Mouse (Mus musculus): ENCODE results near the gene Lnpep.
A peak's percentile ranks its signal among the peaks of the same experiment; 100 is the strongest.
"Not testable (repeated sequence)": the region's sequence is repeated elsewhere in the genome, so short reads cannot be mapped to it uniquely, and the experiment has no call there.

Gene Lnpep

GRCm38 (mm10) chr17:17608416-17608988 is 16.3 kb downstream of the Lnpep start:
- no peak for DNase-seq (ENCODE audit: low spot score)

- DNase-seq (ENCODE audit: low spot score): no peak
Observed at GRCm38 (mm10) chr17:17604554-17604953, 20.3 kb downstream of the Lnpep start.

DNA sequence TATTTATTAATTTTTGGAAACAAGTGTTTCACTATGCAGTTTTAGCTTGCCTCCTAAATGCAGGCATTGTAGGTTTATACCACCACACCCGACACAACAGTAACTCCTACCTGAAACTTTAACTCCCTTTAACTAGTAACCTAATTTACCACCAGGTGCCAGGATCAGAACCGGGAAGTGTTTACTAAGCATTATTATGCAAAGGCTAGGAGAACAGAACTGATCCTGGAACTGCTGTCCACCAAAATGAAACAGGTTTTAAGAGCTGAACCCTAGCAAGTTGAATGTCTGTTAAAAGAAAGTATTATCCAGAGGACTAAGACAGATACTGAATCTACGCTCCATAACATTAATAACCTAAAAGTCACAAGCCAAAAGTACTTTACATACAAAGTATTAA is 21.2 kb downstream of the Lnpep start:
- DNase-seq (ENCODE audit: low spot score): peak; percentile 43

- DNase-seq (ENCODE audit: low spot score): peak; percentile 70
Observed at GRCm38 (mm10) chr17:17602786-17603185, 22.1 kb downstream of the Lnpep start.

DNA sequence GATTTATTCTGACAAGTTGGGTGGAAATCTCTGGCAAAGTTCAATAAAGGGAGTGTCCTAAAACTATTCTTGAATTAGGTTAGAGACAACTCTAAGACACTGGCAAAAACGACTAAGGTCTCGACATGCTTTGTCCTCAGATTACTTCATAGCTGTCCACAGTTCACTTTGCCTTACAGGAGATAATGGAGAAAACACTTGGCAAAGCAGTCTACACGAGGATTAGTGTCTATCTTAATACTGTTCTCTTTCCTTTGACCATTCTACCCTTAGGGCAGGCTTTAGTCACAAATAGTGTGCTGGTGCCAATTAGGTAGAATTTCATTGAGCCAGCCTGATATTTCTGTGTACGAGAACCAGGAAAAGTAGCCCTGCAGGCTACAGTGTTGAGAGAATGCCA is 22.5 kb downstream of the Lnpep start:
- DNase-seq (ENCODE audit: low spot score): peak; percentile 96

GRCm38 (mm10) chr17:17600804-17601252 is 24.0 kb downstream of the Lnpep start:
- DNase-seq (ENCODE audit: low spot score): peak; percentile 100

GRCm38 (mm10) chr17:17600001-17600400 is 24.8 kb downstream of the Lnpep start:
- peak; percentile 69 for DNase-seq (ENCODE audit: low spot score)

DNA sequence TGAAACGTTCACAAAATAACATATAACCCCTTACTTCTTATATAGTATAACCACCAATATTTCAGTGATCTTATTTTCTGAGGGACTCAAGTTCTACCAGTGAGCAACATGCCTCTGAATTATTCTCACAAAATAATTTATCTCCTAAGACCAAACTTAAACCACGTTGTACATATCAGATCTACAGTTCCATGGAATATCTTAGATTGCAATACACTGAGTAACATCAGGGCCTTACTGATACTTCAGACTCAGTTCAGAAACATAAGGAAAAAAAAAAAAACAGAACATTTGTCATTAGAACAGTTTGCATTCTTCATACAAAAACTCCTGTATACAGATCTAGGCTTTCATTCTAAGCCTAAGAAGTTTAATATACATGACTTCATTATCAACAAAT is 26.5 kb downstream of the Lnpep start:
- DNase-seq (ENCODE audit: low spot score): no peak

GRCm38 (mm10) chr17:17592926-17593325 is 31.9 kb downstream of the Lnpep start:
- no peak for DNase-seq (ENCODE audit: low spot score)

DNA sequence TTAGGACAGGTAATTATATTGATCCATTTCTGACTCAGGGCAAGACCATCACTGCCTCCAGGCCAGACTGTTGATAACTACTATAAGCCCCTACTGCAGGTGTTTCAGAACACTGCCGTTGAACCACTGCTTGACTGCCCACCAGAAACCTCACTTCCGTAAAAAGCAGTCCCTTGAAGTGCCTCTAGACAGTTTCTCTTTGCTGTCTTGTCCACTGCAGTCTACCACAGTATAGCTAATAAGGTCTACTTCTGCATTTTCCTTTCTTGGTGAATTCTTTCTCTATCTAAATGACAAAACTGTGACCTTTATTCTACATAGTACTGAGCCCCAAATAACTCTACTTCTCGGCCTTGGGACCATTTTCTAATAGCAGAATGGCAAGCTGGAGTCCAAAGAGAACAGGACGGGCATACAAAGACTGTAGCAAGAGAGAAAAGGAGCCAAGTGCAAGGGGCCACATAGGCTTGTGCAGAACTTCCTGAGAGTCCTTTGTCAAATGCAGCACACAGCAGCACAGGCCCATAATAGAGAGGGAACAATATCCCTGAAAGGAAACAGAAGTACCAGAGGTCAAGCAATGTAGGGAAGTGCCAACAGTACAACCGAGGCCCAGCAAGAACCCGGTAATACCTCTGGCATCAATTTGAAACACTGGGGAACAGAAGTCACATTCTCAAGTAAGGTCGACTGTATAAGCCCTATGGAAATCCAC is 37.4 kb downstream of the Lnpep start:
- DNase-seq (ENCODE audit: low spot score): no peak

GRCm38 (mm10) chr17:17585115-17585514 is 39.7 kb downstream of the Lnpep start:
- DNase-seq (ENCODE audit: low spot score): no peak

- DNase-seq (ENCODE audit: low spot score): peak; percentile 33
Observed at GRCm38 (mm10) chr17:17583896-17584295, 41.0 kb downstream of the Lnpep start.

DNA sequence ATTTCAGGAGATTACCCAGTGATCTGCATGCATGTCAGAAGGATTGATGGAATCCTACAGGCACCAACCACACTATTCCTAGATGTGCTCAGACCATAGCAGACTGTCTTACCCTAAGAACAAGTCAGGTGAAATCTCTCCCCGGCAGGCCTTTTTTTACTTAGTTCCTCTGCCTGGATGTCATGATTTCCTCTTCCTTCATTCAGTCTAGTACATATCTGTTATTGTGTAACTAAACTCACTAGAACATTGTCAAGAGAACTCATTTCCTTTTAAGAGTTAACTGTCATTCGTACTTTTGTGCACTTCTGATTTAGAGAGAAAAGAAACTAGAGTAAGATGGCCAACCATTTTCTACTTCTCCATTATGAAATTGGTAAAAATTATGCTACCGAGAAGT is 43.6 kb downstream of the Lnpep start:
- DNase-seq (ENCODE audit: low spot score): peak; percentile 45

- DNase-seq (ENCODE audit: low spot score): no peak
Observed at GRCm38 (mm10) chr17:17576399-17576798, 48.5 kb downstream of the Lnpep start.

DNA sequence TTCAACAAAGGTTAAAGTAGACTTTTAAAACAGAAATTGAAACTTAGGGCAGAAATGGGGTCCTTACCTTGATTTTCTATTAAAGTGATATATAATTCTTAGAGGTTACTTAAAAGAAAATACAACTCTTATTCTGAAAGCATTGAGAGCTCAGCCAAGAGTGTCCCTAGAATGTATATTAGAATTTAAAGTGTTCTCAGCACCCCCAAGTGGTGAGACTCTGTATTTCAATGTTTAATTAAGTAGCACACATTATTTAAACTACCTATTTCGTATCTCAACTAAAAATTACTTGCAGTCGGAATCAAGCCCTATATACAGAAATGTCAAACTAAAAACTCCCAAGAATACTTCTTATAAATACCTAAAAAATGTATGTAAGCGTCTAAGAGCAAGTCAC is 57.8 kb downstream of the Lnpep start:
- DNase-seq (ENCODE audit: low spot score): peak; percentile 63

DNA sequence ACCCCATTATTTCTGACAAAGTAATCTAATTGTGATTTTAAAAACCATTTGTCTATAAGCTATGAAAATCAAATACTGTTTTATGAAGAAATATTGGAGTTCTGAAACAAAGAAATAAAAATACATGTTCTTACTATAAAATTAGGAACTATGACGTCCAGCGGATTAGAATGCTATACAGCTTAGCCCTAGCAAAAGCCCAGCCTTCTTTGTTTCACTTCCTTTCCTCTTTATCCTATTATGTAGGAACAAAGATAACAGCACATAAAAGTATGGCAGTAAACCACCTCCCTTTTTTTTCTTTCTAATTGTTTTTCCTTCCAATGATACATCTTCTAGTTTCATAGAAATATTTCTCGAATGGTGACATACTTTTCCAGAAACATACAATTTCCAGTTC is 75.9 kb downstream of the Lnpep start:
- no peak for DNase-seq (ENCODE audit: low spot score)

DNA sequence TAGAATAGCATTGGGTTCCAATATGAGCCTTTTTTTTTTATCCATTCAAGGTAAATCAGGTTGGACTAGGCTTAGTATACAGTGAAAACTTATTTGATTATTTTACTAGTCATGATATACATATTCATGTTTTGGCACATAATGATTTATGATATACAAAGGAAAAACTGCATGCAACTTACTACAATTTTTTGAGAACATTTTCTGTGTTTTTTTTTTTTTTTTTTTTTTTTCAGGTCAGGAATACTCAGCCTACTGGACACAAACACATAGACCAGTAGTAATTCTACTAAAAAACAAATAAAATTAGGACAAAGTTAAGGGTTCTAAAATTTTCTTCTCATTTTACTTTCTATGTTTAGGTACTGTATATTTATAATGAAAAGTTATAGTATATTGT is 93.5 kb downstream of the Lnpep start:
- no peak for DNase-seq (ENCODE audit: low spot score)

DNA sequence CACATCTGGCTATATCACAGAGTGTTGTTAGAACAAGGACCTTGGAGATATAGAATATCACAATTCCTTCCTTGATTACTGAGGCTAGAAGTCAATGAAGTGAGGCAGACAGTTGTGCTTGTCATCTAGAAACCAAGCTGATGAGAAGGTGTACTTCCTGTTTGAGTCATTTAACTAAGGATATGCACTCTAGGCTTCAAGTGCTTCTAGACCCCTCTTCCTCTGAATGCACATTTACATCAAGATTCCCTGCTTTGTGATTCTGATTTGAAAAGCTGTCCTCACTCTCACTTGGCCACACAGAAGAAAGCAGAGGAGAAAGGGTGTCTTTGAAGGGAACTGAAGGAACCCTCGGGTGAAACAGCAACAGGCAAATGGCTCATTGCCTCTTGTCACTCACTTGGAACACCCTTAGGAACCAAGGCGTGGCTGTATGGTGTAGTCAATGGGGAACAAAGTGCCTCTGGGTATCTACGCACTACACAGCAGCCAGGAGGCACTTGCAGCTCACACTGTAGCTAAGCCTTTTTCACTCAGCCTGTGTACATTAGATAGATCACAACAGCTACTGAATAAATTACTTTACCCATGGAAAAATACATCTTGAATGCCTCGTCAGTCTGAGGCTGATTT is 108.3 kb downstream of the Lnpep start:
- no peak for DNase-seq (ENCODE audit: low spot score)

- no peak for DNase-seq (ENCODE audit: low spot score)
Observed at GRCm38 (mm10) chr17:17506677-17507076, 118.2 kb downstream of the Lnpep start.

DNA sequence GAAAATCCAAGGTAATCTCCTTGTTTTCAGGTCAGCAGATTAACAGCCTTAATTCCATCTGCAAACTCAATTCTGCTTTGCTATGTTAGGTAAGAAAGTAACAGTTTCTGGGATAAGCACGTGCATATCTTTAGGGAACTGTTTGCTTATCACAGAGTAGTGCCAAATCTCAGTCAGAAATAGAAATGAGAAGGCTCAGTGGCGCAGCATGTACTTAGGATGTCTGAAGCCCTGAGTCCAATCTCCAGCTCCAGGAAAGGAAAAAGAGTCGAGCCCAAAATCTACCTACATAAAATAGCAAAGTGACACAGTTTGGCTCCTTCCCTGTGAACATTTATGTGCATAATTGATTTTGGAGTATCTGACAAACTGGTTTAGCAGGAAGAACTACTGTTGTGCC is 125.6 kb downstream of the Lnpep start:
- DNase-seq (ENCODE audit: low spot score): no peak

DNA sequence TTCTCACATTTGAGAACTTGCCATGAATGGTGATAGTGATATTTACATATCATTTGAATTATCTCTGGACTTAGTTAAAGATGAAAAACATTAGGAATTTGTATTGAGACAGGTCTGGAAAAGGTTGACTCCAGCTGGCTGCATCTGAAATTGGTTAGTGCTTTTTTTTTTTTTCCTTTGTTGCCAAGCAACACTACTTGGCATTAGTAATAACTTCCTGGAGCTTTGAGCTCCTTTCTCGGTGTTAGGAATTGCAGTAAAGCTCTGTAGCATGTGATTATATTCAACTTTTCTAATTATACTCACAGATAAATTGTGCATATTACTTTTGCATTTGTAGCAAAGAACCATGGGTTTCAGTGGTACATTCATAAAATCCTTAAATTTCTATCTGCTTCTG is 126.0 kb downstream of the Lnpep start:
- no peak for DNase-seq (ENCODE audit: low spot score)

DNA sequence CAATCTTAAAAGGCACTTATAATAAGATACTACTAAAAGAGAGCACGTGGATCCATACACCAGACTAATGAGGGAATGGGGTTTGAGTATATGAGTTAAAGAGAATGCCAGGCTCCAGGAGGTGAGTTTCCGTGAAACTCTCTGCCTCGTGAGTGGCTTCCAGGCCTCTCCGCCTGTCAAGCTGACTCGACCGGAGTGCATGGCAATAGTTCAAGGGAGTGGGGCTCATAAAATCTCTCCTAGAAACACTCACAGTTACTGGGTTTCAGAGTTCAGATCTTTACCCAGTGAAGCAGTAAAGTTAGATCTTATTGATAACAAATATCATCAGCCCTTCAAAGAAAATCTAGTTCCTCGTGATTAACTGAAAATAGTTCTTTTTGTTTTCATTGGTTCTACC is 128.1 kb downstream of the Lnpep start:
- no peak for DNase-seq (ENCODE audit: low spot score)

DNA sequence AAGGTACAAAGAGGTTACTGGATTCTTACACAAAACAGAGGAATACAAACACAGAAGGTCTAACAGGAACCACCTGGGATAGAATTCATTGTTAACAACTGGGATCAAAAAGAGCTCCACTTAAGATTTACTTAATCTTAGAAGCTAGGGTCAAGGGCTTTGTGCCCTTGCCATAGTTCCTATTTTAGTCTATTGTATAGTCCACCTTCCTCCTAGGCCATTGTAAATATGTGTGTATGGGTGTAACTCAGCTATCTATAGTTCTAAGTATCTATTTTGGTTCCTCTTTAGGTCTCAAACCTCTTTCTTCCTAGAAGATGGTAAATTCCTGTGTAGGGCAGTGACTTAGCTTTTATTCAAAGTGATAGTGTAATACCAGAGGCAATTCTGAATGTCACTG is 128.6 kb downstream of the Lnpep start:
- DNase-seq (ENCODE audit: low spot score): not testable (repeated sequence)

DNA sequence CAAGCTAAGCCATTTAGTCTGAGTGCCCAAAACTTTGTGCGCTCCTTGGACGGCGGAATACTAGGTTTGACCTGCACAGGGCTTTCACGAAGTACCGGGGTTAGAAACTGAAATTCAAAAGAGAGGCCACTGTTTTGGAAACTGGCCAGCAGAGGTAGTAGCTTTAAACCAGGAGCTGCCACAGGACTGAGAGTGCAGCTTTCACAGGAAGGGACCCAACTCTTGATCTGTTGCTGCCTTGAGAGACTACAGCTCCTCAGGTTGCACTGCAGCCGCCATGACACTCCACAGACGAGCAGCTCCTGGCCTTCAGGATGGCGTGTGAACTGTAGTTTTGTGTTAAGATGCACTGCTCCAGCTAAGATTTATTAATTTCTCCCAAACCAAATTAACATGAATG is 132.7 kb downstream of the Lnpep start:
- no peak for DNase-seq (ENCODE audit: low spot score)

Measured in adipocyte (in vitro differentiated cells).